27 mouse cellular contexts compared by ENCODE assay signal in the genomic region with DNA sequence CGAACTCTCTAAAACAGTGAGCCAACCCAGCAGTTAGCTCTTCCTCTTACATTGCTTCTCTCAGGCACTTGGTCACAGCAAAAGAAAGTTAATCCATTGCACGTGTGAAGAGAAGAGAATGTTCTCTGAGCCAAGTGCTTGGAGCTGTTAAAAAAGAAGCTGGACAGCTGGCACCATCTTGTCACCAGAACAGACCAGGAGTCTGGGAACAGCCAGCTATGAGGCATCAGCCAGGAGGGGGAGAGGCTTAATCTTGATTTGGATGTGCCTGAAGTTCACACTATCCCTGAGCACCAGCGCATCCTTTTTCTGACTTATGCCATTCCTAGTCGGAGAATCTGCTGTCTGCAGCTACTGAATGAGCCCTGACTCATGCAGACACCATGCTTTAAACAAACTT. TPM values are rescaled to one million over a fixed set of nuclear protein-coding genes. Genes with fewer than 3 reads are reported as not detected.
"Had no signal": no experiment of that assay in that cellular context is flagged by ENCODE, and none has a peak within 500 bp of the region (broad histone marks: within the 10 kb centered on the region; RNA-seq: fewer than 3 reads in every experiment).

No protein-coding gene starts in this region.

- H3K4me1 ChIP-seq: heart, embryonic 13.5 days; heart, embryonic 15.5 days; intestine, embryonic 15.5 days; kidney, embryonic 15.5 days; limb, embryonic 13.5 days; limb, embryonic 15.5 days; liver, embryonic 12.5 days had no signal

- H3K36me3 ChIP-seq: heart, embryonic 13.5 days; heart, embryonic 15.5 days; intestine, embryonic 15.5 days; kidney, embryonic 15.5 days; limb, embryonic 13.5 days; limb, embryonic 15.5 days; liver, embryonic 12.5 days had no signal

- ATAC-seq: hindbrain, embryonic 16.5 days; inflammation-experienced regulatory T-cells, adult 6 months; intestine, embryonic 15.5 days; intestine, postnatal 0 days; liver, embryonic 12.5 days had no signal

- H3K27me3 ChIP-seq: intestine, embryonic 15.5 days had no signal

- DNase-seq: gastrocnemius, postnatal 14 days; gastrocnemius, postnatal 36 days; heart, adult 2 months; heart, postnatal 14 days; heart, postnatal 36 days; kidney, adult 18-20 months; kidney, adult 9 months; kidney, postnatal 14 days; kidney, postnatal 36 days; layer of hippocampus, postnatal 36 days; left cerebral cortex, postnatal 4 days had no signal

- H3K4me3 ChIP-seq: heart, adult 2 months; heart, embryonic 13.5 days; heart, embryonic 15.5 days; intestine, embryonic 15.5 days; kidney, embryonic 15.5 days; limb, embryonic 13.5 days; limb, embryonic 15.5 days; liver, embryonic 12.5 days had no signal

- H3K27ac ChIP-seq: heart, adult 2 months; heart, embryonic 13.5 days; heart, embryonic 15.5 days; hindbrain, embryonic 14.5 days; intestine, embryonic 15.5 days; kidney, embryonic 15.5 days; kidney, postnatal 0 days; limb, embryonic 13.5 days; limb, embryonic 15.5 days; liver, embryonic 12.5 days; liver, embryonic 14.5 days had no signal

RNA-seq across cellular contexts. Expression of a gene that starts 30.4 kb away (rescaled TPM):
- polyA plus RNA-seq: heart, embryonic 11.5 days; heart, embryonic 13.5 days; heart, postnatal 0 days; limb, embryonic 11.5 days; liver, embryonic 12.5 days had no signal
